Mouse (Mus musculus) liver, embryonic 14.5 days (tissue): ENCODE measurements around the gene Hmgcs2. TPM values are rescaled to one million over a fixed set of nuclear protein-coding genes. Genes with fewer than 3 reads are reported as not detected.

Experiments
- ATAC-seq: fragments of 200-750 bp; cut with Nextera tagmentation; 2 replicates; pipeline ENCODE4 v1.8.0; 2017; ENCODE audit warnings: moderate number of reproducible peaks, mild to moderate bottlenecking, moderate library complexity; ENCODE audit not compliant: insufficient read depth
- DNase-seq, 3 experiments: peaks; one replicate each; pipeline ENCODE4 v3.0.0-alpha.2; 2012 to 2013; ENCODE audit warnings: low read depth in 3 of 3, low spot score in 3 of 3
- H3K27ac ChIP-seq: fragments of 300-500 bp; sonication (generic); 2 replicates; pipeline ENCODE4 v1.5.1; 2014; ENCODE audit warnings: moderate library complexity, mild to moderate bottlenecking, control low read depth, inconsistent platforms
- H3K27me3 ChIP-seq: fragments of 300-500 bp; sonication (generic); 2 replicates; pipeline ENCODE4 v1.6.1; 2014; ENCODE audit warnings: mild to moderate bottlenecking, low read length, moderate library complexity; ENCODE audit not compliant: control insufficient read depth, insufficient read depth
- H3K36me3 ChIP-seq: fragments of 300-500 bp; sonication (generic); replicated peaks from 2 replicates; pipeline ENCODE4 v1.6.1; 2014; ENCODE audit warnings: low read depth; ENCODE audit not compliant: control insufficient read depth, insufficient read depth
- H3K4me1 ChIP-seq, 2 experiments: fragments of 200-500 bp in 1 of 2; fragments of 300-500 bp in 1 of 2; sonication (generic) in 1 of 2; replicated peaks; 2 replicates each; pipeline ENCODE4 v1.6.1; 2012 to 2014; ENCODE audit warnings: antibody characterized with exemption in 1 of 2, inconsistent platforms in 1 of 2, low read length in 1 of 2; ENCODE audit not compliant: control insufficient read depth in 2 of 2, insufficient read depth in 2 of 2
- H3K4me2 ChIP-seq: fragments of 300-500 bp; sonication (generic); 2 replicates; pipeline ENCODE4 v1.6.1; 2014; ENCODE audit warnings: low read depth, mild to moderate bottlenecking, control low read depth, moderate library complexity
- H3K4me3 ChIP-seq, 2 experiments: fragments of 200-500 bp in 1 of 2; fragments of 300-500 bp in 1 of 2; sonication (generic) in 1 of 2; 2 replicates each; pipeline ENCODE4 v1.5.1; 2012 to 2014; ENCODE audit warnings: low read depth in 2 of 2, low read length in 2 of 2, mild to moderate bottlenecking in 2 of 2, control low read depth in 1 of 2, inconsistent platforms in 1 of 2, moderate library complexity in 1 of 2; ENCODE audit not compliant: insufficient read depth in 1 of 2
- H3K9ac ChIP-seq: fragments of 300-500 bp; sonication (generic); replicated peaks from 2 replicates; pipeline ENCODE4 v1.6.1; 2014; ENCODE audit warnings: mild to moderate bottlenecking, control low read depth, moderate library complexity
- H3K9me3 ChIP-seq: fragments of 300-500 bp; sonication (generic); 2 replicates; pipeline ENCODE4 v1.6.1; 2016; ENCODE audit warnings: low read length, mixed read lengths; ENCODE audit not compliant: control insufficient read depth
- CTCF ChIP-seq: IDR thresholded peaks from 2 replicates; pipeline ENCODE4 v1.5.1; 2016; ENCODE audit warnings: antibody characterized with exemption, low read depth, control low read depth
- EP300 ChIP-seq: IDR thresholded peaks from 2 replicates; pipeline ENCODE4 v1.6.1; 2016; ENCODE audit warnings: antibody characterized with exemption, low read depth
- WGBS: fragments of 180-500 bp; shearing (Covaris S2); extraction: QIAGEN DNeasy Blood & Tissue Kit; methylation state at CpG from one replicate; pipeline ENCODE4 v1.1.7; 2014; ENCODE audit not compliant: insufficient replicate concordance; 5-methylcytosine and 5-hydroxymethylcytosine counted together
- polyA plus RNA-seq, 2 experiments: library from polyadenylated mRNA; depleted of rRNA in 1 of 2; stranded (reverse) in 1 of 2; unstranded in 1 of 2; fragments of >200 nt; fragmentation: Nextera tagmentation in 1 of 2; extraction: Ambion mirVana in 1 of 2; gene quantifications; 2 replicates each; pipeline versions ENCODE4 v1.2.1 to v1.2.3; 2012 to 2014

The Hmgcs2 gene
- polyA plus RNA-seq, 2 experiments, result 32.1 to 85.7 TPM

GRCm38 (mm10) chr3:98279682-98280081, 553 bp upstream of the Hmgcs2 start:
- no peak overlapping the region for H3K4me2 ChIP-seq
- no peak for TF ChIP-seq CTCF
- TF ChIP-seq EP300, result no peak
- no peaks in the 10 kb centered on the region for H3K36me3 ChIP-seq
- H3K27me3 ChIP-seq, result no peaks in the 10 kb centered on the region
- H3K9me3 ChIP-seq, result no peaks in the 10 kb centered on the region
- no peak overlapping the region for H3K9ac ChIP-seq
- 25% methylated on average over 4 of the region's 4 CpGs for WGBS
- no peak overlapping the region for H3K27ac ChIP-seq
- peaks cover 0 to 19% of the 10 kb centered on the region in 2 experiments; a peak in 2 of 4 replicates for H3K4me1 ChIP-seq
- ATAC-seq (no peak), DNase-seq (no peak)
- no peak overlapping the region for H3K4me3 ChIP-seq

DNA sequence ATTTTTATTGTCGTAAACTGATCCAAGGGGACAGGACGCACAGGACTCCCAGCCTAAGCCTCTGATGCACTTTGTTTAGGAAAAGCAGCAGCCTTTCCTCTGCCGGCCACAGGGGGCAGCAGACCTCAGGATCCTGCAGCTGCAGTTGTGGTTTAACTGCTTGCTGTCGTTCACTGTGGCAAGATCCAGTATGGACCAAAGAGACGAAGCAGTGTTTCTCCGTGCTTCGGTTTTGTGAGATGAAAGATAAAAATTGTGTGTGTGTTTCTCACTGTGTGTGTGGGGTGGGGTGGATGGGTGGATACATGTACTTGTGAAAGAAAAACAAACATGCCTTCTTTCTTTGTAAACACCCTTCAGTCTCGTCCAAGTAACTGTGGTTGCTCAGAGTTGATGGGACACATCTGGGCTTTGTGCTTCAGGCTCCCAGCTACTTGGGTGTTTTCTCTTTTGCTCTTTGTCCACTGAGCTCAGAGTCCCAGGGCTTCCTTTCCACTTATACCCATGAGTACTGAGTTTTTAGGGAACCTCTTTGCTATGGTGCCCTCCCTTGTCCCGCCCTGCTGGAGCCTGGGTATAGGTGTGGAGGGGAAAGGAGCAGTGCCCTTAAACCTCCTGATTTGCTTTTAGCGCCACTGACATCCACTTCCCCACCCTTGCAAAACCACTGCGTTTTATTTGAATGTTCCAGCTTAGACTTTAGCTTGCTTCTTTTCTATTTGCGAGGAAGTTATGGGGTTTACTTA, 871 bp downstream of the Hmgcs2 start:
- peak; percentile 93 for TF ChIP-seq CTCF
- no peak for TF ChIP-seq EP300

GRCm38 (mm10) chr3:98282422-98282821, 2.2 kb downstream of the Hmgcs2 start:
- Histone ChIP-seq H3K9me3 (no peaks in the 10 kb centered on the region), H3K4me1 (peaks cover 0 to 17% of the 10 kb centered on the region in 2 experiments; a peak in 2 of 4 replicates), H3K4me2 (no peak overlapping the region; the same call in 1 of the 2 replicates), H3K9ac (no peak overlapping the region), H3K27ac (no peak overlapping the region), H3K4me3 (no peak overlapping the region), H3K36me3 (no peaks in the 10 kb centered on the region), H3K27me3 (no peaks in the 10 kb centered on the region)
- TF ChIP-seq EP300, result no peak
- no peak for TF ChIP-seq CTCF
- 79% methylated on average over 8 of the region's 8 CpGs for WGBS
- ATAC-seq, result no peak
- DNase-seq, result no peak

More for the DNA sequence above, 871 bp downstream of the Hmgcs2 start:
- ATAC-seq (peak; percentile 43; the same call in 1 of the 2 replicates), DNase-seq (peak in 1 of 3 experiments; percentile 7)
- Histone ChIP-seq H3K27ac (no peak overlapping the region), H3K36me3 (no peaks in the 10 kb centered on the region), H3K27me3 (no peaks in the 10 kb centered on the region), H3K9me3 (no peaks in the 10 kb centered on the region), H3K4me3 (peak overlapping the region; percentile 36), H3K9ac (no peak overlapping the region), H3K4me1 (peaks cover 0 to 17% of the 10 kb centered on the region in 2 experiments; a peak in 2 of 4 replicates), H3K4me2 (peak overlapping the region; percentile 42)
- 24% methylated on average over 12 of the region's 12 CpGs for WGBS

GRCm38 (mm10) chr3:98283205-98283604, 3.0 kb downstream of the Hmgcs2 start:
- WGBS, result 75% methylated on average over 5 of the region's 5 CpGs
- no peaks in the 10 kb centered on the region for H3K36me3 ChIP-seq
- H3K4me1 ChIP-seq, result peaks cover 0 to 17% of the 10 kb centered on the region in 2 experiments; a peak in 2 of 4 replicates
- no peak overlapping the region for H3K4me3 ChIP-seq
- ATAC-seq, result no peak
- DNase-seq, result no peak
- no peaks in the 10 kb centered on the region for H3K9me3 ChIP-seq
- TF ChIP-seq EP300, result no peak
- no peak for TF ChIP-seq CTCF
- peak overlapping the region; percentile 20; the same call in 1 of the 2 replicates for H3K4me2 ChIP-seq
- no peak overlapping the region for H3K9ac ChIP-seq
- no peak overlapping the region for H3K27ac ChIP-seq
- no peaks in the 10 kb centered on the region for H3K27me3 ChIP-seq

DNA sequence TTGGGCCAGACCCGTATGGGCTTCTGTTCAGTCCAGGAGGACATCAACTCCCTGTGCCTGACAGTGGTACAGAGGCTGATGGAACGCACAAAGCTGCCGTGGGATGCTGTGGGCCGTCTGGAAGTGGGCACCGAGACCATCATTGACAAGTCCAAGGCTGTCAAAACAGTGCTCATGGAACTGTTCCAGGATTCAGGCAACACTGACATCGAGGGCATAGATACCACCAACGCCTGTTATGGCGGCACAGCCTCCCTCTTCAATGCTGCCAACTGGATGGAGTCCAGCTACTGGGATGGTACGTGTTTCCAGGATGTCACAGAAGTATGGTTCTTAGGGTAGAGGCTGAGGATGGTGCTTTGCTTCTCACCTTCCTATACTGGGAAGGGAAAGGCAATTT, 10.8 kb downstream of the Hmgcs2 start:
- Histone ChIP-seq H3K27me3 (no peaks in the 10 kb centered on the region), H3K4me3 (no peak overlapping the region), H3K9me3 (no peaks in the 10 kb centered on the region), H3K9ac (no peak overlapping the region), H3K4me1 (no peaks in the 10 kb centered on the region), H3K36me3 (no peaks in the 10 kb centered on the region), H3K4me2 (no peak overlapping the region), H3K27ac (no peak overlapping the region)
- ATAC-seq (no peak), DNase-seq (no peak)
- WGBS, result 69% methylated on average over 9 of the region's 9 CpGs
- TF ChIP-seq EP300 (no peak), CTCF (no peak)
